Mouse (Mus musculus) neural tube, embryonic 15.5 days (tissue): Measurements from ENCODE around the gene Isx. TPM values are rescaled to one million over a fixed set of nuclear protein-coding genes. Genes with fewer than 3 reads are reported as not detected.

Source experiments
- ATAC-seq: fragments of 200-750 bp; cut with Nextera tagmentation; 2 replicates; pipeline ENCODE4 v1.8.0; 2017; ENCODE audit warnings: mild to moderate bottlenecking, moderate TSS enrichment, moderate library complexity; ENCODE audit not compliant: low FRiP score
- H3K27ac ChIP-seq: fragments of 300-500 bp; sonication (generic); replicated peaks from 2 replicates; pipeline ENCODE4 v1.5.1; 2015; ENCODE audit warnings: mild to moderate bottlenecking, inconsistent platforms
- H3K27me3 ChIP-seq: fragments of 300-500 bp; sonication (generic); replicated peaks from 2 replicates; pipeline ENCODE4 v1.6.1; 2015; ENCODE audit warnings: inconsistent platforms
- H3K36me3 ChIP-seq: fragments of 300-500 bp; sonication (generic); 2 replicates; pipeline ENCODE4 v1.6.1; 2015; ENCODE audit warnings: inconsistent platforms
- H3K4me1 ChIP-seq: fragments of 300-500 bp; sonication (generic); 2 replicates; pipeline ENCODE4 v1.6.1; 2015; ENCODE audit warnings: inconsistent platforms
- H3K4me2 ChIP-seq: fragments of 300-500 bp; sonication (generic); 2 replicates; pipeline ENCODE4 v1.6.1; 2015; ENCODE audit warnings: inconsistent platforms, mild to moderate bottlenecking, moderate library complexity
- H3K4me3 ChIP-seq: fragments of 300-500 bp; sonication (generic); replicated peaks from 2 replicates; pipeline ENCODE4 v1.5.1; 2015; ENCODE audit warnings: mild to moderate bottlenecking, inconsistent platforms
- H3K9ac ChIP-seq: fragments of 300-500 bp; sonication (generic); replicated peaks from 2 replicates; pipeline ENCODE4 v1.6.1; 2015; ENCODE audit warnings: mild to moderate bottlenecking, inconsistent platforms
- H3K9me3 ChIP-seq: fragments of 300-500 bp; sonication (generic); replicated peaks from 2 replicates; pipeline ENCODE4 v1.6.1; 2016; ENCODE audit warnings: inconsistent platforms
- WGBS: fragments of 180-500 bp; shearing (Covaris S2); methylation state at CpG from one replicate; pipeline ENCODE4 v1.1.7; 2015; ENCODE audit warnings: mixed read lengths; 5-methylcytosine and 5-hydroxymethylcytosine counted together
- polyA plus RNA-seq: library from polyadenylated mRNA; unstranded; fragments of >200 nt; fragmentation: Nextera tagmentation; extraction: Ambion mirVana; gene quantifications from 2 replicates; pipeline ENCODE4 v1.2.1, GENCODE M21; 2015

Gene Isx
- polyA plus RNA-seq, 1 experiment from 2014 or later = not detected

DNA sequence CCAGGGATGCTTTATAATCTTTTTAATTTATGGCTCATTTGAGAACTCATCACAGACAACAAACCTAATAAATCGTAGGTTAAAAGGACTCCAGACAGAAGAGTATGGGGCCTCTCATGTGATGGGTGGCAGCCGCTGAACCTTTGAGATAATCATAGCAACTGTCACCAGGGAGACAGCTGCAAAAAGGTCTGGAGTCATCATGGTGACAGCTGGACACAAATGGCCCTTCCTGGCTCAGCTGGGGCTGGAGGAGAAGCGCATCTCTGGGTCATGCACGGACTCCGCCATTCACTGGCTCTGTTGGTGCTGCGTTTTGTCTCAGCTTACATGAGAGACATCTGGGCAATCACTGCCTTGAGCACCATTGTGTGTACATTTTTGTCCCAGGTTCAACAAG lies 12.5 kb upstream of the Isx start:
- Histone ChIP-seq H3K4me2 (no peak overlapping the region), H3K9ac (no peak overlapping the region), H3K9me3 (no peaks in the 10 kb centered on the region), H3K4me3 (no peak overlapping the region), H3K27me3 (no peaks in the 10 kb centered on the region), H3K27ac (no peak overlapping the region), H3K4me1 (peaks cover 7% of the 10 kb centered on the region; the same call in 1 of the 2 replicates), H3K36me3 (no peaks in the 10 kb centered on the region)
- WGBS = 50% methylated on average over 6 of the region's 6 CpGs
- ATAC-seq = no peak

DNA sequence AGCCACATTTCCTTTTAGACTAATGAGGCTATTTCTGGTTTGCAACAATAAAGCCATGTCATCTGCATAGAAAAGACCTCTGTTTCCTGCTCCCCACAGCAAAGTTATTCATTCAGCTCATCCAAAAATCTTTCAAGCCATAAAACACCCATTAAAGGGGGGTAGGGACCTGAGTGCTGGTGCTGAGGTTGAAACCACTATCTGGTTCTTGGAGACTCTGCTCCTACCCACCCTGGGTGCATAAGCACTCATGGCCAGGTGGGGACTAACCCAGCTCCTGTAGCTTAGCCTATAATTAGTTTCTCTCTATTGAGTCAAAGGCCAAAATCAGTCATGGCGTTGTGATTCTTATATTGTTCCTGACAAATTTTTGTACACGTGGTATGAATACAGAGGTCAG lies 10.4 kb upstream of the Isx start:
- ATAC-seq = peak; percentile 58; the same call in 1 of the 2 replicates
- H3K4me2 ChIP-seq = no peak overlapping the region
- H3K36me3 ChIP-seq = no peaks in the 10 kb centered on the region
- peaks cover 7% of the 10 kb centered on the region; the same call in 1 of the 2 replicates for H3K4me1 ChIP-seq
- H3K27ac ChIP-seq = no peak overlapping the region
- no peak overlapping the region for H3K4me3 ChIP-seq
- no peaks in the 10 kb centered on the region for H3K9me3 ChIP-seq
- no peak overlapping the region for H3K9ac ChIP-seq
- WGBS = 62% methylated on average over 2 of the region's 2 CpGs
- no peaks in the 10 kb centered on the region for H3K27me3 ChIP-seq

DNA sequence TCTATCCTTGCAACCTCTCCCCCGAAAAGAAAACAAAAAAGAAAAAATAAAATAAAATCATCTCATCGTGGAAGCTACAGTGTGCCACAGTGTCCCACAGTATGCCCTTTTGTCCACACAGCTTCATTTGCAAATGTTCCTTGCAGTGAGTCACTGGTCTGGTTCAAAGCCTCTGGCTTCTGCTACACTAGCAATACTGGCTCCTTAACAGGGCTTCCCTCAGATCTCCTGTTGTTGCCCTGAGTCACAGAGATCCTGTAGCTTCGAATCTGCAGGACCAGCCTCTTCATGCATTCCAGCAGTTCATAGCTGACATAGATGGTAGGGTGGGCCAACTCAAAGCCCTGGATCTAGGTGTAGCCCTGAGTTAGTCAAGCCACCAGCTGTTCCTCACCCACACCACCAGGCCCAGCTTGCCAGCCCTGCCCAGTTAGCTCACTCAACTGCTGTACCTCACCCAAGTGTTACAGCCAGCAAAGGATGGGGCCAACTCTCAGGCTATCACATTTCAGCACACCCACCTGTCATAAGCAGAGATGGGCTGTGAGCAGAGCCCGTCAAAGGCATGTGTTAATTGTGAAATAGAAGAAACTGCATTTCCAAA lies 2.5 kb upstream of the Isx start:
- no peaks in the 10 kb centered on the region for H3K27me3 ChIP-seq
- H3K4me3 ChIP-seq = no peak overlapping the region
- H3K9ac ChIP-seq = no peak overlapping the region
- no peaks in the 10 kb centered on the region for H3K4me1 ChIP-seq
- H3K9me3 ChIP-seq = no peaks in the 10 kb centered on the region
- H3K4me2 ChIP-seq = no peak overlapping the region
- H3K36me3 ChIP-seq = no peaks in the 10 kb centered on the region
- H3K27ac ChIP-seq = no peak overlapping the region
- no peak for ATAC-seq
- WGBS = 91% methylated on average over 4 of the region's 4 CpGs

DNA sequence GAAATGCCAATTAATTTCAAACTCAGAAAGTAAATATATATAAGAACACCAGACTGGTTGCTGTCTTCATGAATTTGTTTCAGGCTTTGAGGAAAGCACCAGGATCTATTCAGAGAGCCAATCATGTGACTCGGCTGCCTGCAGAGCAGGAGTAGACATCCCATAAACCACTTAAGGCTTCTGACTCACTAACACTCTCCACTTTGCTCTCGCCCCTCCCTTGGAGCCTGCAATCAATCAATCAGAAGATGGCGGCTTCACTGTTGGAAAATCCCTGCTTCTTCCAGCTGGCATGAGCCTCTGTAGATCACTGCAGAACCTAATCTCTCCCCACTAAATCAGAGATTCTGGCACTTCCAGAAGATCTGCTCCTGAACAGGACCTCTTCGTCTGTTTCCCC lies 1.3 kb upstream of the Isx start:
- H3K9ac ChIP-seq = no peak overlapping the region
- no peaks in the 10 kb centered on the region for H3K4me1 ChIP-seq
- no peaks in the 10 kb centered on the region for H3K36me3 ChIP-seq
- peak; percentile 61 for ATAC-seq
- no peaks in the 10 kb centered on the region for H3K9me3 ChIP-seq
- no peak overlapping the region for H3K27ac ChIP-seq
- no peaks in the 10 kb centered on the region for H3K27me3 ChIP-seq
- H3K4me3 ChIP-seq = no peak overlapping the region
- WGBS = 18% methylated on average over 4 of the region's 4 CpGs
- H3K4me2 ChIP-seq = no peak overlapping the region

DNA sequence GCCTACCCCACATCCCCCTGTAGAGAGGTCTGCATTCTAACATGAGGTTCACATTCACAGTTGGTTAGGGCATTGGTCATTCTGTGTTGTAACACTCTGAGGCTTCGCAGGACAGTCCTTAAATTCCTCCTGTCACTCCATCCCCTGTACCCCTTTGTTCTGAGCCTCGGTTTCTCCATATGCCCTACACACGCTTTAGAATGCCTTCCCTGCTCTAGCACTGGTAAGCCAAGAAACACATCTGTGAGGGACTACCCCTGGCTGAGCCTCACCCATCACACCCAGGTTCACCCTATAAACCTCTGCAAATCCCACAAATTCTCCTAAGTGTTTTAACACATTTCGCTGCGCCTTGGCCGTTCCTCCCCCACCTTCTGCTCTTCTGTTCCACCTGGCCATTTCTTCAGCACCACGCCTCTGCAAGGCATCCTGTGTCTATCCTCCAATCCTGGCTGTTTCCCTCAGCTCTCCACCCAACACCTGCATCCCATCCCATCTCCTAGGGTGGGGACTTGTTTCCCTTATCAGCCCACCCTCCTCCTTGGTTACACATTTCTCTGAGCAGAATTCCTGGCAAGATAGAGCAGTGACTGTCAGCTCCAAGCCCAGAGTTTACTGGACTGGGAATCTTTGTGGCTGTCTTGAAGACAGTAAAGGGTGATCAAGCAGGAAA lies 686 bp upstream of the Isx start:
- H3K27me3 ChIP-seq = no peaks in the 10 kb centered on the region
- no peak overlapping the region for H3K9ac ChIP-seq
- no peak overlapping the region for H3K27ac ChIP-seq
- no peaks in the 10 kb centered on the region for H3K4me1 ChIP-seq
- H3K9me3 ChIP-seq = no peaks in the 10 kb centered on the region
- no peak overlapping the region for H3K4me3 ChIP-seq
- no peak overlapping the region for H3K4me2 ChIP-seq
- ATAC-seq = no peak
- H3K36me3 ChIP-seq = no peaks in the 10 kb centered on the region
- WGBS = 86% methylated on average over 7 of the region's 7 CpGs

DNA sequence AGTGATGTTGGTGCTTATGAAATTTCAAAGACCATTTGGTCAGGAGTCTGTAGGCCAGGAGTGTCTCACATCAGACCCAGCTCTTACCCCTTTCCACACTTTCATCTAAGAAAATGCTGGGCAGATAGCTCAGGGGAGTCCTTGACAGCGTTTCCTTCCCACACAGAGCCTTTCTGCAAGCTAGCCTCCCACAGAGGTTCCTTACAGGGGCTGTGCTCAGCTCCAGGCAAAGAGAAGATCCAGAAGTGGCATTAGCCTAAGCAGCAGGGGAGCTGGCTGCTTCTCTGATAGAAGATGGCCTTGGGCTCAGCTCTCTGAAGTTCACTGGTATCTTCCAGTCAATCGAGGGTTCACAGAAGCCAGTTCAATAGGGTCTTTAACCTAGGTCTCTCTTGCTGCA lies 1.6 kb downstream of the Isx start:
- Histone ChIP-seq H3K4me3 (no peak overlapping the region), H3K4me1 (no peaks in the 10 kb centered on the region), H3K36me3 (no peaks in the 10 kb centered on the region), H3K4me2 (no peak overlapping the region), H3K27ac (no peak overlapping the region), H3K9ac (no peak overlapping the region), H3K27me3 (no peaks in the 10 kb centered on the region), H3K9me3 (no peaks in the 10 kb centered on the region)
- ATAC-seq = no peak
- 61% methylated on average over 2 of the region's 2 CpGs for WGBS

DNA sequence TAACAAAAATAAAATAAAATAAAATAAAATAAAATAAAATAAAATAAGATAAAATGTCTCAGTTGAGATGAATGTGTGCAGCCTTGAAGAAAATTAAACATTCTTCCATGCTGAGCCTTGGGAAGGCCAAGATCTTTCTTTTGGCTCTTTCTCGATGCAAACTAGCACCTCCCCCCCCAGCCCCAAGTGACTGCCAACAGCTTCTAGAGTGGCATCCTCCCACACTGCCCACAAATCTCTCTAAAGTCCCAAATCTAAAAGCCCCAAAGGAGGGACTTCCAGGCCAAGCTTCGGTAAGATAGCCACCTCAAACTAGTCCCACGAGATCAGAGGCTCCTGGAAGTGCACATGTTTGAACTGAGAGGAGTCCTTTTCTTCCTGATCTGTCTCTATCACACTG lies 5.7 kb downstream of the Isx start:
- H3K4me3 ChIP-seq = no peak overlapping the region
- H3K4me1 ChIP-seq = no peaks in the 10 kb centered on the region
- no peaks in the 10 kb centered on the region for H3K27me3 ChIP-seq
- H3K36me3 ChIP-seq = no peaks in the 10 kb centered on the region
- no peak overlapping the region for H3K27ac ChIP-seq
- no peaks in the 10 kb centered on the region for H3K9me3 ChIP-seq
- H3K4me2 ChIP-seq = no peak overlapping the region
- H3K9ac ChIP-seq = no peak overlapping the region
- no peak for ATAC-seq
- WGBS = 85% methylated on average over 3 of the region's 3 CpGs

DNA sequence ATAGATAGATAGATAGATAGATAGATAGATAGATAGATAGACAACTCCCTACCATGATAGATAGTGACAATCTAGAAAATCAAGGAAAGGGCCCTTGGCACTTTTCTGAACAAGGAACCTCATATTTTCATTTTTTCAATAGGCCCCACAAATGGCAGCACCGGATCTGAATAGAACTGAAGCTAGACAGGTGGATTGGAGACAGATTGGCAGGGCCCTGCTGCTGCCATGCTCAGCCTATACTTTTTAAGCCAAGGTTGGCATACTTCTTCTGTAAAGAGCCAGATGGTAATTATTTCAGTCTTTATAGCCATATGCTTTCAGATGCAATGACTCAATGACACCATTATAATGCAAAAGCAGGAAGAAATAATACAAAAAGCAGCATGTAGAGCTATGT lies 15.8 kb downstream of the Isx start:
- no peak overlapping the region for H3K4me2 ChIP-seq
- H3K27ac ChIP-seq = no peak overlapping the region

DNA sequence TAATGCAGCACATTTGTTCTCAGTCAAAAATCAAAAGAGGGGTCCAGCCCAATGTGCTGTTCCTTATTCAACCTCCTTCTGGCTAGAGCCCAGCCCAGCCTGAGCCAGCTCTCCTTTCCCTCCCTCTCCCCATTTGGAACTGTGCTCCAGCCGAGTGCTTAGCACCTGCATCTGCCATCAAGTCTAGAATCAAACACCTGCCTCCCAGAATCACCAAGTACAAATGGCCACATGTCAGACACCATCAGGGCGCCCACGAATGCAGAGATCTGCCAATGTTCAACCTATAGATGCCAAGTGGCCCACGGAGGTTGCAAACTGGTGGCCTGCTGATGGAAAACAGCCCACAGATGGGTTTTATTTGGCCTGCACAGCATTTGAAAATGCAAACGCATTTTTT lies 18.1 kb downstream of the Isx start:
- no peaks in the 10 kb centered on the region for H3K36me3 ChIP-seq
- H3K9ac ChIP-seq = no peak overlapping the region
- H3K4me3 ChIP-seq = no peak overlapping the region
- no peaks in the 10 kb centered on the region for H3K4me1 ChIP-seq
- ATAC-seq = no peak
- H3K27ac ChIP-seq = no peak overlapping the region
- no peaks in the 10 kb centered on the region for H3K27me3 ChIP-seq
- WGBS = 69% methylated on average over 5 of the region's 5 CpGs
- H3K4me2 ChIP-seq = no peak overlapping the region
- H3K9me3 ChIP-seq = no peaks in the 10 kb centered on the region

More for the DNA sequence above, 15.8 kb downstream of the Isx start:
- H3K9ac ChIP-seq = no peak overlapping the region
- 95% methylated on average over 1 of the region's 1 CpGs for WGBS
- no peak for ATAC-seq
- no peaks in the 10 kb centered on the region for H3K9me3 ChIP-seq
- no peaks in the 10 kb centered on the region for H3K4me1 ChIP-seq
- H3K36me3 ChIP-seq = no peaks in the 10 kb centered on the region
- H3K27me3 ChIP-seq = no peaks in the 10 kb centered on the region
- H3K4me3 ChIP-seq = no peak overlapping the region

DNA sequence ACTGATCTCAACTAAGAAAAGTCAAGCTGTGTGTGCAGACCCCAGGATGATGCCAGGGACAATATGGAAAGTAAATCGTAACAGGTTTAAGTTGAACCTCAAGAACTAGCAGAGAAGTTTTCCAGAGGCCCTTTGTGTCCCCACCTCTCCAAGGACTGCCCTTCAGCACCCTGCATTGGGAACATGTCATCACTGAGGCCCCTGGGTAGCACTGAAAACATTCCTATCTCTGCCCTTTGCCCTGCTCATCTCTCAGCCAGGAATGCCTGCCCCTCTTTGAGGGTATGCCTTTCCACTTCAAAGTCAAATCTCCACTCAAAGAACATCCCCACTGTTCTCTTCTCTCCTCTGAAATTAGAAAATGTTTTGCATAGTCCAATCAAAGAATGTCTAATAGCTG lies 23.3 kb downstream of the Isx start:
- Histone ChIP-seq H3K9me3 (no peaks in the 10 kb centered on the region), H3K27ac (no peak overlapping the region), H3K4me3 (no peak overlapping the region), H3K4me2 (no peak overlapping the region), H3K36me3 (no peaks in the 10 kb centered on the region), H3K9ac (no peak overlapping the region), H3K27me3 (no peaks in the 10 kb centered on the region), H3K4me1 (no peaks in the 10 kb centered on the region)
- 90% methylated on average over 1 of the region's 1 CpGs for WGBS
- ATAC-seq = no peak

DNA sequence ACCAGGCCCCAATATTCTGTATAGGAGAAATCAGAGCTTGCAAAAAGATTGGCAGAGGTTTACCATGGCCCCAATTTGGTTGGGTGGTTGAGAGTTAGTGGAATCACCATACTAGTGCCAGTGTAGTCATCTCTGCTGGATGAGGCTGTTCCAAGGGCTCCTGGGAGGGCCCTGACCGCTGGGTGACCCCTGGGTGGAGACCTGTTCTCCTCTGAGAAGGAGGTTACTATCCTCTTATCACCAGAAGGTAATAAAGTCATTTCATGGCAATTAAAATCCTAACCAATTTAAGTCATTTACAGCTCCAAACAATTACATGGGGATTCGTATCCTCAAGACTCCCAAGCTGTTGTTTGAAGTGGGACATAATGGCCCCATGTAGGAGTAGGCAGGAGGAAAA lies 24.3 kb downstream of the Isx start:
- H3K4me1 ChIP-seq = no peaks in the 10 kb centered on the region
- no peak overlapping the region for H3K27ac ChIP-seq
- no peaks in the 10 kb centered on the region for H3K27me3 ChIP-seq
- no peak overlapping the region for H3K9ac ChIP-seq
- no peak overlapping the region for H3K4me3 ChIP-seq
- ATAC-seq = no peak
- no peaks in the 10 kb centered on the region for H3K36me3 ChIP-seq
- no peak overlapping the region for H3K4me2 ChIP-seq
- WGBS = 8% methylated on average over 2 of the region's 2 CpGs
- H3K9me3 ChIP-seq = no peaks in the 10 kb centered on the region

DNA sequence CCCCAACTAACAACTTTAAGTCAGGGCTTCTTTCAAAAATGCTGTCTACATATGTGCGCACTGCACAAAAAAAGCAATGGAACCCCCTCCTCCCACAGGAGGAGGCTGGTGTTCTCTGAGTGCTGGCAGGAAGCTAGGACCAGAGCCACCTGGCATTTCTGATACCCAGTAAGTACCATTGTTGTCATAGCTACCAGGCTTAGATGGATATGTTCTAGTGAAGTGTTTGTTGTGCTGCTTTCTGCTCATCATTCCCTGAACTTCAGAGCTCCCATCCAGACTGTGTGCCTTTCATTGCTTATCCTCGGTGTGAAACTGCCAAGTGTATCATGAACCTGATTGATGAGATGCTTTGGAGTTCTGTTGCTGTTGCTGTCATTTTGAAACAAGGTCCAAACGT lies 26.8 kb downstream of the Isx start:
- no peaks in the 10 kb centered on the region for H3K27me3 ChIP-seq
- 67% methylated on average over 3 of the region's 3 CpGs for WGBS
- no peak overlapping the region for H3K4me3 ChIP-seq
- no peak overlapping the region for H3K4me2 ChIP-seq
- H3K4me1 ChIP-seq = peaks cover 6% of the 10 kb centered on the region; the same call in 1 of the 2 replicates
- H3K36me3 ChIP-seq = no peaks in the 10 kb centered on the region
- no peak overlapping the region for H3K9ac ChIP-seq
- no peak for ATAC-seq
- no peaks in the 10 kb centered on the region for H3K9me3 ChIP-seq
- H3K27ac ChIP-seq = no peak overlapping the region
